Mouse (Mus musculus) testis, postnatal 14 days (tissue): ENCODE measurements around the gene Tma16.
A peak's percentile ranks its signal among the peaks of the same experiment; 100 is the strongest.

Source experiments
- DNase-seq: peaks from one replicate; pipeline ENCODE4 v3.0.0; 2021; ENCODE audit warnings: low spot score

The Tma16 gene

DNA sequence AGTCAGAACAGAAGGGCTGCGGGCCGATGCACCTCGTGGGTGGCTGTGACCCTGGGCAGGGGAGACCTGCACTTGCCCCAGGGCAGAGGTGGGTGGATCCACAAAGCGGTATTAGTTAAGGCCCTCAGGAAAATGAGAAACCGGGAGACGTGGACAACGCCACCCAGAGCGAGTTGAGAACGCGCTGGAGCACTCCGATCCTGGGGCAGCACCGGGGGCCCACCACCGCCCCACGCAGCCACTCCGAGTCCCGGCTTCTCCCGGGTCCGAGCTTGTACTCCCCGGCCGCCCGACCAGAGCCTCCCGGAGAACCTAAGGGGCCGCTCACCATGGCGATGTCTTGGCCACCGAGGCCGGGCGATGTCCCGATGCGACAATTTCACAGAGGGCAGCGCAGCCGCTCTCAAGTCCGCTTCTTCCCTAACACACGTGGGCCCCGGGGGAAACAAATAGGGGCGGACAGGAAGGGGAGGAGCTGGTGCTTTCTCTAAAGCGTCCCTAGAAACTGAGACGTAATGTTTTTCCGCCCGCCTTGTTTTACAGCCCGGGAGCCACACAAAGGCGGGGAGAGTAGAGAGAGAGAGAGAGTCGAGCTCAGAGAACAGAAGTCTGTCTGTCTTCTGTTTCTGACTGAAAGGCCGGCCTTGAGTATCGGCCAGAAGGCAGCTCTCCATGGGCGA is at the start of gene Tma16:
Tma16 (minus strand) TSS at position 447 of the 680 bp plus-strand sequence.
- DNase-seq = peak; percentile 85

DNA sequence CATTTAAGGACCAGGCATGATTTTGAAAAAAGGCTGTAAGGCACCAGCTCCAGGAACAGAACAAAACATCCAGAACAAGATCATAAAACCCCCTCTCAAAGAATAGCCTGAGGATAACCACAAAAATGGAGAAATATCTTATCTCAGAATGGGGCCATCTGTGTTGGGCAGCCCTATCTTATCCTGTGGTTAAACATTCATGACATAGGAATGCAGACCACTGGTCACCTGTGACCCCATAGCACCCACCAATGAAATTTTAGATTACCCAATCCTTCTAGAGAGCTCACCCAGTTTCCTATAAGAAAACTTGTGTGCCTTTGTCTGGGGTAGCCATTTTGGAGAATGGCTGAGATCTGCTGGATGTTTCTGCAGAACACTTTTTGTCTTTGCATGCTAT is 34.2 kb upstream of the Tma16 start:
- no peak for DNase-seq

DNA sequence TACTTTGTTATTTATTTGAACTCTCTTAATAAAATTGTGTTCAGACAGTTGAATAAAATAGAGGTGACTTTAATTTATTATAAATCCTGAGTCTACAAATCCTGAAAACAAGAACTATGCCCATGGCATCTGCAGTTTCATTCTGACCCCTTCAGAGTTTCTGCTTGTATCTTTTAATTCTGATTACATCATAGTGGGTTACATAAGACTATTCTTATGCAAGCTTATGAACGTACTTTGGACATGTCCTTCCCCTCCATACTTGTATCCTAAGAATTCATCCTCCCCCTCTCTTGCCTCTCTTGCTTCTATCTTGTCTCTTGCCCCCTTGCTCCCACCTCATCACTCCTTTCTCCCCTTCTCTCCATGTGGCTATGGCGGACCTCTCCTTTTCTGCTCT is 32.8 kb upstream of the Tma16 start:
- no peak for DNase-seq

DNA sequence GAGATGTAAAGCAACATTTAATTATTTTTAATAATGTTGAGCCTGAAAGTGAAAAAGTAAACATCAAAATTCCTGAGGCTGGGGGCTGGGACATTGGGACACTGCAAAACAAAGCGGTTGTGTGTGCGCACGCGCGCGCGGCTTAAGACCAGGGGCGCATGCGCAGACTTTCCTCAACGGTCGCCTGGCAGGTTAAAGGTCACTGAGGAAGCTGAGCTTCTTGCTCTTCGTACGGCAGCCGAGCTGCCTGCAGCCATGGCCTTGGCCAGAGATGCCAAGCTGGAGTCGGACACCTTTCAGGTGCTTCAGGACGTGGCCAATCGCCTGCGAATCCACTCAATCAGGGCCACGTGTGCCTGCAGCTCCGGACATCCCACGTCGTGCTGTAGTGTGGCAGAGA is 25.2 kb upstream of the Tma16 start, which contains the start of gene Tktl2:
Tktl2 (plus strand) TSS at position 220 of the 400 bp plus-strand sequence.
- DNase-seq = peak; percentile 72

DNA sequence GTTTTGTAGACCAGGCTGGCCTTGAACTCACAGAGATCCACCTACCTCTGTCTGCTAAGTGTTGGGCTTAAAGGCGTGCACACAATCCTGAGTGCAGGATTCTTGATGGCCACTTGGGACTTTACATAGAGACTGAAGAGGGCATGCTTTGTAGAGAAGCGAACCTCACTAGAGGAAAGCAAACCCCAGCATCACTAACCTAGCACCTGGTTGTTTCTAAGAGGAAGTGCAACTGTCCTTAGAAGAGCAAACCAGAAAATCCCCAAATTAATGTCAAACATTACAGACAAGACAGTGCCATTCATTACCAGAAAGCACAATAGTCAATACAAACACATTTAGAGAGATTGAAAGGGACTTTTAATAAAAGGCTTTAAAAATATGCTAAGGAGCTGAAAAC is 17.1 kb upstream of the Tma16 start:
- no peak for DNase-seq

DNA sequence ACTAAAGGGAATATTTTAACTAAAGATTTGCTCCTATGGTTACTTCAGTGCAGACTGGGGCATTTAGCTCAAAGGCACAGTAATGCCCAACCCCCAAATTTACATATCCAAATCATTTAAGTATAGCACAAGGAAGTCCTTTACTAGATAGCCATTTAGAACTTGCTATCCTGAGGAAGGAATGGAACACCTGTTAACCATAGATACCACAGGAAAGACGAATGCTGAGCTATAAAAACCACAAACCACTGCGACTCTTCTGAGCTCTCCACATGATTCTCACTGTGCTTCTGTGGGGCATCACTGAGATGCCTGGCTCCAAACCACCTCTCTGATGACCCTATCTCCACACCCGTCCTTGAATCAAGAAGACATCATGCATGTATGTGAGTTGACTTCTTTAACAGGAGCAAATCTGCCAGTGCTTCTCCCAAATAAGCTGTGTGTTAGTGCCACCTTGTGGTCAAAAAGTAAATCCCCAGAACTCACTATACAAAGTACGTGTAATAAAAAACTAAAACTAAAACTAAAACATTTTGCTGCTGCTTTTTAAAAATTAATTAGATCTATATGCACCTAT is 10.8 kb upstream of the Tma16 start:
- DNase-seq = no peak

DNA sequence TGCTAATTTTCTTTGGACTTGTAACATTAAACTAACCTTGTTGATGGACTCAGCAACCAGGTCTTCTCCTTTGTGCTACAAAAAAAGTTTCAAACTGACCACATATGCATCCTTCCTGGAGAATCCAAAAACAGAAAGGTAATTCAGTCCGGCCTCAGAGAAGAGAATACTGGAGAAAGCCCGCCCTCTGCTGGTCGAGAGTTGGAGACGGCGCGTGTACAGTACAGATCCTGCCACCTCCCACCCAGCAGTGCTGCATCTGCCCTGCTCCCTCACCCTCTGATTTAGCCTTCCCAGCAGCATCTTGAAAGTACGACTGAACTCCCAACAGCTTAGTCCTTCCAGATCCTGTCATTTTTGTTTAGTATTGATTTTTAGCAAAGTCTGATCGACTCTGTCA is 9.4 kb upstream of the Tma16 start:
- DNase-seq = peak; percentile 31

DNA sequence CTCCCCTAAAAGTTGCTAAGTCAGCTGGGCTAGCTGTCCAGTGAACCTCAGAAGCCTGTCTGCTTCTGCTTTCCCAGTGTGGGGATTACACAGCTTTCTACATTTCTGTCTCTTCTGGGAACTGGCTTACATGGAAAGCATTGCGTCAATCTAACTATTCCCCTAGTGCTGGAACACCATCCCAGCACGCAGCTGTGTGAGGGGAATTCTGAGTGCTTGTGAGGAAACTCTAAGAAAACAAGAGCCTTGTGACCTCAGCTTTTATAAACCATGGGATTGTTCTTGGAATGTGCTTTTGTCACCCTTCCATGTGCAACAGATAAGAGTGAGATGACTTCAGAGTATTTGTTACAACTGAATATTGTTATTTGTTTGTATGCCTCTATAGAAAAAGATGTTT is 8.2 kb upstream of the Tma16 start:
- no peak for DNase-seq

DNA sequence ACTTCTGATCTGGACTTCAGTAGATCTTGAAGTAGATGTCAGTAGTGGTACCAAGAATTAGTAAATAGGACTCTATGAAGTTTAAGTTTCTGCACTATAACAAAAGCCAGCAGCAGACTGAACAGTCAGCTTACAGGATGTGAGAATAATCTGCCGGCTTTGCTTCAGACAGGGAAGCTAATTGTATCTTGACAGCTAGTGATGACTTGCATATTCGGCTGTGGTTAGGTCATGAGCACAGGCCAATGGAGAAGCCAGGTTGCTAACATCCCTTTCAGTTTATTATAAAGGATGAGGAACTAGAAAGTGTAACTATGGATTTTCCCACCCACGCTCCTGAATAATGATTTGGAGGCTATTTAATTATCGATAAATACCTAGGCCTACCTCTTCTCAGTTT is 4.3 kb upstream of the Tma16 start:
- no peak for DNase-seq

DNA sequence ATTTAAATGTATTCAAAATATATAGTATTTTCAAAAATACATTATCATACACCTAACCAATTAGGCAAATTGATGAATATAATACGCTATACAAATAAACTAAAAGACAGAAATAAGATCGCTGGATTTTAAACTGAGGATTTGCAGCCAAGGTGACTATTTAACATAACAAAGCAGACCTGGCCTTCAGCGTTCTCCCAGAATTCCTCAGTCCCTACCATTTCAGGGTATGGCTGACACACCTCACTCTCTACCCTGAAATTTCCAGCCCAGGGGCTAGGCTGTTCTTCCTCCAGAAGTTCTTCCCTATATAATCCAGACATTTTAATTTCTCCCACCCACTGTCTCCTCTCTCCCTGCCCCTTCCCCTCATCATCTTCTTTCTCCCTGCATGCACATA is 2.2 kb upstream of the Tma16 start:
- DNase-seq = no peak

DNA sequence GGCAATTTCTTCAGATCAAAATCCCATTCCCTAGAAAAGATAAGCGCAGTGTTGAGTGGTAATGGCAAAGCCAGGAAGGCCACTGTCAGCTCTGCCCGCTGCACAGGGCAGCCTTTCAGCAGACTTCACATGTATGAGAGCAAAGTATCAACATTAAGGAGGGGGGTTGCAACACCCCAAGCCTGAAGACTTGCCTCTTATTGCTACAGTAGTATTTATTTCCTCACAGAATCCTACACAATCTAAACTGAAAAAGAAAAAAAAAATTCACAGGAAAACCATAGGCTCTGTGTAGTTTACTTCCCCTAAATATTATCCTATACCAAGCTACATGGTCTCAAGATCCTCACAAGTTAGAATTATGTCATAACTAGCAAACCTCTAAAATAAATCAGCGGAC is 9.4 kb downstream of the Tma16 start:
- DNase-seq = no peak

DNA sequence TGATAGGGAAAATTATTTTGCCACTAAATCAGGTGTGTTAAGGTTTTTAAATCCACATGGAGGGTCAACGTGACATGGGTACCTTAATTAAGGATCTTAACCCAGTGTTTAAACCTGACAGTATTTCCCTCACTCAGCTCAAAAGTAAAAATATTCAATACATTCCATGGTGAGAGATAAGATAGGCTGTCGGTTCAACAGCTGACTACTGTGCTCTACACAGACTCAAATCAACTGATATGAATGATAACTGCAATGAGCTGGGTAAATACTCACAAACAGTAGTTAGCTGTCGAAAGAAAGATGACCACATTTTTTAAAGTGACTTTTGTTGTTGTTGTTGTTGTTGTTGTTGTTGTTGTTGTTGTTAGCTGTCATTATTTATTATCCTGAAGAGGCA is 16.5 kb downstream of the Tma16 start:
- DNase-seq = no peak

DNA sequence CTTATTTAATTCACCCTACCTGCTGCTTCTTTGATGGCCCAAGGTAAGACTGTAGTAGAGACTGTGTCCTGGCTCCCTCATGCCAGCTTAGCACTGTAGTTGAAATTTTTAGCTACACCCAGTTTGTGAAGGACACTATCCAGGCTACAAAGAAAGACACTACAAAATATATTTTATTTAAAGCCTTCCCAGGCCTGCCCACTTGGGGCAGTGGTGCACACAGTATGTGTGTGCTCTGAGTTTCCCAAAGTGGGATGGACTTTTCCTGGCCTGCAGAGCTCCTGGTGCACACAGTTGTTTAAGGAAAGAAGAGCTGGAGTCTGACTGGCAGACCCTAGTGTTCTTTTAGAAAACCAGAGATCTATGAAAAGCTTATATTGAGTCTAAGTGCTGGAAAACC is 29.3 kb downstream of the Tma16 start:
- no peak for DNase-seq

DNA sequence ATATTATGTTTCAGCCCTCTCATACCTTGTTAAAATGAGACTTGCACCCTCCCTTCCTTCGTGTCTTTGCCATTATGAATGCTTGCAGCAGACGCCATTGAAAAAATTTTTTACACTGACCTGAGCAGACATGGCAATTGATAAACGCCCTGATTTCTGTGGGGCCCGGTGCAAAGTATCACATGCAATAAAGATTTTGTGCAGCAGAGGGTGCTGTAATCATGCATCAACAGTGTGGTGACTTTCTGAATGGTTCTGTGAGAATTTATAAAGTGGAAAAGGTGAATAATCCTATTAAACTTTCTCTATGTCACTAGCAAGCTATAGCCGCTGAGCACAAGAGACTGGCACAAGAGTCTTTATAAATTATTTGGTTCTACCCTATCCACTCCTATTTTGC is 35.6 kb downstream of the Tma16 start:
- no peak for DNase-seq

DNA sequence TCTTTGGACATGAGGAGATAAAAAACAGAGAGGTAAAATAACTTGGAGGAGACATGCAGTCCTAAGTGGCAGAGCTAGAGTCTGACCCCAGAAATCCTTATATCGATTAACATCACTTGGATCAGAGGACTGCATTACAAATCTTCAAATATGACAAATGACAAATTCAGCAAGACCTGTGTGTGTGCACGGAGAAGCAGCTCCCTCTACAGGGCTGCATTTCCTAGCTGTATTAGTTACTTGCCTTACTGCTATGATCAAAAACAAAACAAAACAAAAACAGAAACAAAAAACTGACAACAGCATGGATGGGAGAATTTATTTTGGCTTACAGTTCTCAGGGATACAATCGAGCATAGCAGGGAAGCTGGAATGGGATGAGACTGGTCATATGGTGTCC is 41.0 kb downstream of the Tma16 start:
- DNase-seq = no peak

DNA sequence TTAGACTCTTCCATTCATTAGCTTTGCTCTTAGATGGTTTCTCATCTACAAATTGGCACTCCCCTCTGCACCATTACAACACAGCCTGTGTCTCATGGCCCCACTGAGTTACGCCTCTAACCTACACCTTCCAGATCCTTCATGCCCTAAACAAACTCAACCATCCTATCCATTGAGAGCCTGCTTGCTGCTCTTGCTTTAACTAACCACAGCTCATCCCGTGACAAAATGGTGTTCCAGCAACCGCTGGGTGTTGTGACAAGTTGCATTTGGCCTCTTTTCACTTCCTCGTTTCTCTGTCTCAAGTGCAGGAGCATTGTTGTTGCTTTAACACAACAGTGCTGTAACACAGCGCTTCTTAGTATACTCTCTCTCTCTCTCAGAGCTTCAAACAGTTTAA is 42.2 kb downstream of the Tma16 start:
- no peak for DNase-seq

DNA sequence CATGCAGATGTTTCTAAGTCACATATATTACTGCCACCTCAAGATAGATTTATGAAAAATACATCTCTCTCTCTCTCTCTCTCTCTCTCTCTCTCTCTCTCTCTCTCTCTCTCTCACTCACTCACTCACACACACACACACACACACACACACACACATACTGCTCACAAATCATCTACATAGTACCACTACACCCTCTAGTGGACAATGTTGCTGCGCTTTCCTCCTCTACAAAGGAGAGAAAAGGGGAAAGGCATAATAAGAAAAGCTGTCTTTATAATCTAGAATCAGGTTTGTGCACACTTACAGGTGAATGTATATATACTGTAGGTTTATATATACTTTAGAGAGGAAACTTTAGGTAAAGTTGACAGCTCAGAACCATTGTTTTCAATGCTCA is 43.6 kb downstream of the Tma16 start:
- DNase-seq = no peak

DNA sequence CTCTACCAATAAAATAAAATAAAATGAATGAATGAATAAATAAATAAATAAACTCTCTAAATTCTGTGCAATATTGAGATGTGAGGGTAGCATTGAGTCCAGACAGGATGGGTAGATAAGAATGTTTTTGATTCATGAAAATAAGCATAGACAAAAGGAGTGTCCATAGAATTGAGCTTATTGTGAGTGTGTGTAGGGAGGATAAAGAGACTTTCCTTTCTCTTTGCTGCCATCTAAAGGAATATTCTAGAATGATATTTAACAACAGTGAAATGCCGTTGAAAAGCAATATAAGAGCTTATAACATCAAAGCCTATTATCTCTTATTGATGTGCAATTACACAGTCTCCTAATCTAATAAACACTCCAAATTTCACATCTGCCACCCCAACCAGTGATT is 45.2 kb downstream of the Tma16 start:
- DNase-seq = no peak

DNA sequence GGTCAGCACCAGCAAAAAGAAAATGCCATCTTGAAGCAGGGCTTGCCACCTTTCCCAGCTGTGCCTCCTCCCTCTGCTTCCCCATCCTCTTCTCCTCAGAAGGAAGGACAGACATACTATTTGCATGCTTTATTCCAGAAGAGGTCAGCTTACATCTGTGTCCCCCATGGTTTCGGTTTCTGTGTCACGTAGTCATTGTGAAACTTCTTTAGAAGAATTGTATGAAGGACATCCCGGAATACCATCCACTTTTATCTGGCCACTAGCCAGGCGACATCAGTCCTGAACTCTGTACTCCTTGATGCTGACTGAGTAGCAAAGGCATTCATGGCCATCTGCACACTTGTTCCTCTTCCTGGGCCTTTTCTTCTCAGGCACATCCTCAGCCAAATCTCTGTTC is 47.9 kb downstream of the Tma16 start:
- no peak for DNase-seq

DNA sequence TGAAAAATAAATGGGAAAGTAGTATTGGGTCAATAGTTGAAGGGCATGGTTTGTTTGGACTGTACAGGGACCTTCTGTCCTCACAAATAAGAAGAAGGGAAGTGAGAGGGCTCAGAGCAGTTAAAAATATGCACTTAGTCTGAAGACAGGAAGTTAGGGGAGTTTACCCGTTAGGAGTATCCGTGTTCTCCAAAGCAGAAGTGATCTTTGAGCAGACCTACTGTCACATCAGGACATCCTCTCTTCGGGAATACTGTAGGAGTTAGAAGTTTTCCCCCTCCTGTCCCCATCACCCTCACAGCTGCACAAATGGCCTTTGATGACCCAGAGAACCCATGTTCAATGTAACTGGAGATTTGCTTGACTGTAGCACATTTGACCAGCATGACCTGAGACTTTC is 48.4 kb downstream of the Tma16 start:
- no peak for DNase-seq

DNA sequence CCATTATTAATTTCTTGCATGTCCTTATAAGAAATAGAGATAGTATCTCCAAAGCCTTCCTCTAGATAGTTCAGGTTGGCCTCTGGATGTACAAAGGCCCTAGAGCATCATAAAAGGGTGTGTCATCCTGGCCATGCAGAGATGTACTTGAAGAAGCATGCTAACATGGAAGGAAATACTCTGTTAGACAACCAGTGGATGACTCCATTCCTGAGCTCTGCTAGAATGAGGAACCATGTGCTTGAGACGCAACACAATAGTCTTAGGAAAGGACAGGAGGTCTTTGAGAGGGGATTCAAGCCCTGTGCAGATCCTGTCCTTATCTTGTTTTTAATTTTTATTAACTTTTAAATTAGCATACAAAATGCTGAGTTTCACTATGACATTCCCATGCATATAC is 49.5 kb downstream of the Tma16 start:
- no peak for DNase-seq

DNA sequence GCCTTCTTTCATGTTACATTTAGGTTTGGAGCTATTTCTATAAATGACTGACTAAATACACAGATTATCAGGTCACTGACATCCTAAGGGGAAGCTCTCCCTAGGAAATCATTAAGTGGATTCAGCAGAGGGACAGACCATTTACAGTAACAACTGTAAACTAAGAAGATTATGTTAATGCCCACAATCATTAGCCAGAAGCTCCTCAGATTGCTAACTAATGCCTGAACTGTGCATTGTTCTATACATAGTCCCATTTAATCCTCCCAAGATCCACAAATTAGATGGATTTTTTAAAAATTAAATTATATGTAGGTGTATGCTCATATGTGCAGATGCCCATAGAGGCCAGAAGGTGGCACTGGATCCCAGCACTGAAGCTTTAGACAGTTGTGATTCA is 52.8 kb downstream of the Tma16 start:
- DNase-seq = no peak

DNA sequence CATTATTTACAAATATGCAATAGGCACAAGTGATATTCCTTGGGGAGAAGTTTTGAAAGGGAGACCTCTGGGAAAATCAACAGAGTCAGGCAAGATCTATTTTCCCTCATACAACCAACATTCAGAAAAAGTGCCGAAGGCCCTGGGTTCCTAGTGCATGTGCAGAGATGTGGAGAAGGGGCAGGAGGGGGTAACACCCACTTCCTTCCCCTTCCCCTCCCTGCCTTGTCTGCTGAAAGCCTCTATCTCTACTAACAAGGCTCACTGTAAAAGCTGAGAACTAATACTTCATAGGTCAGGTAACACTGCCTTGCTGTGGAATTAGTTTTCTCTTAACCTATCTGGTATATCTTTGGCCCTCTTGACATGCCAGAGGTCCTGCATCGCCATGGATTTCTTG is 55.7 kb downstream of the Tma16 start:
- no peak for DNase-seq
